Mouse (Mus musculus): ENCODE measurements around the gene Galnt6. TPM values are rescaled to one million over a fixed set of nuclear protein-coding genes. Genes with fewer than 3 reads are reported as not detected.
"Not testable (repeated sequence)": the region's sequence is repeated elsewhere in the genome, so short reads cannot be mapped to it uniquely, and the experiment has no call there.

The Galnt6 gene
- total RNA-seq (2014; rRNA removed): 0.25 and 0.37 TPM in 2 replicates
- polyA plus RNA-seq (2015; fragmentation: Nextera tagmentation; extraction: Ambion mirVana): 0.34 TPM in 2 replicates

DNA sequence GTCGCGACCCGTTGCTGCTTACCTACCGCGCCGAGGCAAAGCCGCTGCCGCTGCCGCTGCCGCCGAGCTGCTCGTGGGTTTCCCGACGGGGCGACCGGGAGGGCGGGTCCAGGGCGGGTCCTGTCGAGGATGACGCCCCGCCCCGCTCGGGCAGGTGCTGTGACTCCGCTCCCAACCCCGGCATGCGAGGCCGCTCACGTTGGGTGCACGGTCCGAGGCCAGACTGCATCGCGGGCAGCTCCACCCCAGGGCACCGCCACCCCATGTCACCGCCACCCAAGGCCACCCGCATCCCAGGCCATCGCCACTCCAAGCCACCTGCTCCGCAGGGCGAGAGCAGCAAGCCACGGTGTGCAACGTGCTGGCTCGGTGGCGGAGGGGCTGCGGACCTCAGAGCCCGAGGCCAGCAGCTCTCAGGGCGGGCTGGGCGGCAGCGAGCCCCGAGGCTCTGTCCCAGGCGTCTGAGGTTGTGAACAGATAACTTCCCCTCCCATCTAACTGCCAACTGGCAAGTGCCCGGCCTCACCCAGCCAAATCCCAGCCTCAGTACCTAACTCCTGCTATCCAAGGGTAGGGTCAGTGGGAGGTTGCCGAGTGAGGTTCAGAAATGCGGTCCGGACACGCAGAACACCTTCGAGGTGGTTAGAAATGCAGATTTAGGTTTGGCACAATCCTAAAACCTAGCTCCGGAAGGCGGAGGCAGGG, at the start of gene Galnt6:
Gene Galnt6 (minus strand): TSS at position 96 of the 705 bp plus-strand sequence.
- DNase-seq (ENCODE audit: low spot score): no peak
- Histone ChIP-seq H3K4me3 (ENCODE audit: low read length) (peak within 1 kb of the TSS; percentile 32), H3K27me3 (ENCODE audit: insufficient read depth, low read length) (peaks cover 36% of the 10 kb centered on the region), H3K4me2 (ENCODE audit: low read depth, low read length) (peak within 1 kb of the TSS; percentile 52), H3K4me1 (ENCODE audit: insufficient read depth, low read length) (no peaks in the 10 kb centered on the region), H3K27ac (no peak within 1 kb of the TSS), H3K9ac (replicated peaks; ENCODE audit: low read length) (peak within 1 kb of the TSS; percentile 41), H3K36me3 (ENCODE audit: insufficient read depth, low read length) (no peaks in the 10 kb centered on the region), H3K9me3 (ENCODE audit: low read length) (no peaks in the 10 kb centered on the region)
- WGBS: 8% methylated on average over 29 of the region's 57 CpGs
- no peak for TF ChIP-seq CTCF (IDR thresholded peaks at IDR 0.05; ENCODE audit: low read depth)
- ATAC-seq: no peak

DNA sequence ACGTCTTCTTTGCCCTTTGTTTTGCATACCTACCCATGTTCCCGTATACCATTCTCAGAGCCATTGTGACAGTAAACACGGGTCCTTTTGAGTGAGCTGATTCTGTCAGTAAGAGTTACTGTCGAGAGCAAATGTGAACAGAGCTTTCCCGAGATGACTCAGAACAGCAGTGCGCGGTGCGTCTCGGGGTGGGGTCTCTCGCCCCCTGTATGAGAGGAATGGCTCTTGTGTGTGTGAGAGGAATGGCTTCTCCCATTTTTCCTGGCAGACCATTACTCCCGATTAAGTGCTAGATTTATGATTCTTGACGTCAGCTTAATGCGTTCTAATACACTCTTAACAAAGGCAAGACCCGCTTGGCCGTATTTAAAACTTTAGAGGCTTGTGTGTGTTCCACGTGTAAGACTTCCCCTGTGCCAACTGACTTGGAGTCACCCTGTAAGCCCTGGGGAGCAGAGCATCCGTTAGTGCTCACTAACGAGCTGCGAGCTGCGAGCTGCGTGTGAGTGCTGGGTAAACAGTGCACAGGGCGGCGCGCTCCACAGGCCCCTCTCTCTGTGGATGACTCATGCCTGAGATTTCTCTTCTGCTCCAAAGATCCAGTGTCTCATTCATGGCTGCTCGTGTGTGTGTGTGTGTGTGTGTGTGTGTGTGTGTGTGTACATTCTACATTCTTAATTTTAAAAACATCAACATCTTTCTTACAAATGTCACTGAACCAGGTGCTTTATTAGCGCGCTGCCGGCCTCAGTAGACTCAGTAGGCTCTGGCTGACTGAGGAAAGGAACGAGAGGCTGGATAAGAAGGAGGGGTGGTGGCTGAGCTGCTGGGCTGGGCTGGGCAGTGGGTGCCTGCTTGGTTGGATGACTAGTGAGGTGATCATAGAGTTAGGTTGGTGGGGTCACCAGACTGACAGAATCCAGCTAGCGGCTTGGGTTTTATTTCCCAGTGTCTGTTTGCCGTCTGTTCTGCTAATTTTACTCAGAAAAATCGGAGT, 48.1 kb upstream of the Galnt6 start:
- DNase-seq (ENCODE audit: low spot score) (peak; percentile 52), ATAC-seq (peak; percentile 72)
- H3K4me2 ChIP-seq (ENCODE audit: low read depth, low read length): no peak overlapping the region
- no peak overlapping the region for H3K4me3 ChIP-seq (ENCODE audit: low read length)
- H3K27me3 ChIP-seq (ENCODE audit: insufficient read depth, low read length): no peaks in the 10 kb centered on the region
- H3K9ac ChIP-seq (replicated peaks; ENCODE audit: low read length): no peak overlapping the region
- no peak for TF ChIP-seq CTCF (IDR thresholded peaks at IDR 0.05; ENCODE audit: low read depth)
- no peaks in the 10 kb centered on the region for H3K4me1 ChIP-seq (ENCODE audit: insufficient read depth, low read length)
- no peaks in the 10 kb centered on the region; the same call in 1 of the 2 replicates for H3K36me3 ChIP-seq (ENCODE audit: insufficient read depth, low read length)
- WGBS: 60% methylated on average over 32 of the region's 32 CpGs
- no peaks in the 10 kb centered on the region for H3K9me3 ChIP-seq (ENCODE audit: low read length)
- no peak overlapping the region for H3K27ac ChIP-seq

DNA sequence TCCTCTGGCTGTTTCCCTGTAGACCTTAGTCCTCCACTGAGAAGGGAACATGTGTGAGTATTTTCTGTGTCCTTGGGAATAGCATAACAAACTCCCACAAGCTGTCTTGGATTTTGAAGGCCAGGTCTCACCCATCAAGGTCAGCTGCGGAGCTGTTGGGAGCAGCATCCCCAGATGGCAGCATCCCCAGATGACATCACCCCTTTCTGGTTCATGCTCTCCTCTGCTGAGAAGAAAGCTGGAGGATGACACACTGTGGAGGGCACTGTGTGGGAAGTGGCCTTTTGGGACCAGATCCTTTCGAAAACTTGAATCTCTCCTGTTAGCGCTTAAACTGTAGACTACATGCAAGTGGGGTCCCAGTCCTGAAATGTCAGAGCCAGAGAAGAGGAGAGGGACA, 47.2 kb upstream of the Galnt6 start:
- no peak for TF ChIP-seq CTCF (IDR thresholded peaks at IDR 0.05; ENCODE audit: low read depth)
- Histone ChIP-seq H3K36me3 (ENCODE audit: insufficient read depth, low read length) (no peaks in the 10 kb centered on the region; the same call in 1 of the 2 replicates), H3K27me3 (ENCODE audit: insufficient read depth, low read length) (no peaks in the 10 kb centered on the region), H3K4me1 (ENCODE audit: insufficient read depth, low read length) (no peaks in the 10 kb centered on the region), H3K9me3 (ENCODE audit: low read length) (no peaks in the 10 kb centered on the region), H3K4me3 (ENCODE audit: low read length) (no peak overlapping the region), H3K4me2 (ENCODE audit: low read depth, low read length) (no peak overlapping the region), H3K9ac (replicated peaks; ENCODE audit: low read length) (no peak overlapping the region), H3K27ac (no peak overlapping the region)
- DNase-seq (ENCODE audit: low spot score): no peak
- ATAC-seq: no peak
- WGBS: 92% methylated on average over 3 of the region's 3 CpGs

DNA sequence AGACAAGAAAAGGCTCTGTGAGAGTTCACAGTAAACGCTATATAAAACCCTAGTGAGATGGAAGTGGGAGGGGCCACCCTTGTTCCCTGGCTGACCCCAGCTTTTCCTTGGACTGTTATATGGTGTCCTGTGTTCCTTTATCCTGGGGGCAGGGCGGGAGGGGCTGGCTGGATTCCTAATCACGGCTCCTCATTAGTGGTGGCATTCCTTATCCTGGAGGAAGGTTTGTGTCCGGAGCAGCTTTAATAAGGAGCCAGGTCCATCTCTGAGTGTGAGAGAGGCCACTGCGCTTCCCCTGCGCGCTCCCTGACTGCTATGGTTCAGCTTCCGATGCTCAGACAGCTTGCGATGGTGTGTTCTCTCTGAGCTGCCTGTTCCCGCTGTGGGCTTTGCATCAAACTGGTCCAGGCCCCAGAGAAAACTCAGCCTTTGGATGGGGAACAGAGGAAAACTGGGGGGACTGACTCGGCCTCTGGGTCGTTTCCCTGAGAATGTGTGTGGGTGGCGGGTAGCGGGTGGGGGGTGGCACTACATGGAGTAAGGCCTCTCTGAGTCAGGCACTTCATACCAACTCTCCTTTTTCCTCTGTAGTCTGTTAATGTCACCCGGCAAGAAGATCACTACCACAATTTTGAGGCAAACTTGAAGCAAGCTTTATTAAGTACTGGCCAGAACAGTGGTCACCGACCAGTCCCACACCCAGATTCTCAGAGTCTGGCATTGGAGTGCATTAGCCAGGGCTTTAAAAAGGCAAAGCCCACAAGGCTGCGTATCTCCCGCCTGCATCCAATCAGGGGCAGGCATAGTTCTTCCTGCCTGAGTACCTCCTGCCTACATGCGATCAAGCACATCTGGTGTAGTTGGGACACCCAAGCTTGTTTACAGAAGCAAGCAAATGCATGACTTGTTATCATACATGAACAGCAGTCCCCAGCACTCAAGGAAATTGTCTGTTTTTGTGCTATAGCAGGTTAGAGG, 46.3 kb upstream of the Galnt6 start:
- no peaks in the 10 kb centered on the region for H3K27me3 ChIP-seq (ENCODE audit: insufficient read depth, low read length)
- H3K27ac ChIP-seq: no peak overlapping the region
- no peak for TF ChIP-seq CTCF (IDR thresholded peaks at IDR 0.05; ENCODE audit: low read depth)
- no peak for ATAC-seq
- DNase-seq (ENCODE audit: low spot score): no peak
- H3K4me3 ChIP-seq (ENCODE audit: low read length): no peak overlapping the region
- 59% methylated on average over 19 of the region's 19 CpGs for WGBS
- H3K36me3 ChIP-seq (ENCODE audit: insufficient read depth, low read length): no peaks in the 10 kb centered on the region; the same call in 1 of the 2 replicates
- no peak overlapping the region for H3K4me2 ChIP-seq (ENCODE audit: low read depth, low read length)
- H3K4me1 ChIP-seq (ENCODE audit: insufficient read depth, low read length): no peaks in the 10 kb centered on the region
- no peaks in the 10 kb centered on the region for H3K9me3 ChIP-seq (ENCODE audit: low read length)
- no peak overlapping the region for H3K9ac ChIP-seq (replicated peaks; ENCODE audit: low read length)

GRCm38 (mm10) chr15:100773859-100774258, 44.7 kb upstream of the Galnt6 start:
- not testable (repeated sequence) for H3K4me2 ChIP-seq (ENCODE audit: low read depth, low read length); ATAC-seq; H3K9ac ChIP-seq (replicated peaks; ENCODE audit: low read length); H3K27ac ChIP-seq; H3K27me3 ChIP-seq (ENCODE audit: insufficient read depth, low read length); H3K9me3 ChIP-seq (ENCODE audit: low read length); H3K4me3 ChIP-seq (ENCODE audit: low read length); H3K36me3 ChIP-seq (ENCODE audit: insufficient read depth, low read length); DNase-seq (ENCODE audit: low spot score); H3K4me1 ChIP-seq (ENCODE audit: insufficient read depth, low read length)
- 99% methylated on average over 6 of the region's 6 CpGs for WGBS
- peak; percentile 29; the same call in 1 of the 2 replicates for TF ChIP-seq CTCF (IDR thresholded peaks at IDR 0.05; ENCODE audit: low read depth)

DNA sequence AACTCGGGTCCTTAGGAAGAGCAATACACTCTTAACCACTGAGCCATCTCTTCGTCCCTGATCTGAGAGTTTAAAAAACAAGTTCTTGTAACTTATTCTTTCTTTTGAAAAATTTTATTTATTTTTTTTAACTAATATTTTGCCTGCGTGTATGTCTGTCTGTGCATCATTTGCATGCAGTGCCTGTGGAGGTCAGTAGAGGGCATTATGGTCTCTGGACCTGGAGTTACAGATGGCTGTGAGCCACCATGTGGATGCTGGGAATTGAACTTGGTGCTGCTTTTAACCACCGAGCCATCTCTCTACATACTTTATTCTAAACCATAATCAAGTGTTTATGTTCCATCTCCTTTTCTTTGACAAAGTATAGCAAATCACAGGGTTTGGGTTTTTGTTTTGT, 43.5 kb upstream of the Galnt6 start:
- no peak for DNase-seq (ENCODE audit: low spot score)
- no peak overlapping the region for H3K27ac ChIP-seq
- 91% methylated on average over 4 of the region's 4 CpGs for WGBS
- H3K4me3 ChIP-seq (ENCODE audit: low read length): no peak overlapping the region
- H3K9me3 ChIP-seq (ENCODE audit: low read length): no peaks in the 10 kb centered on the region
- TF ChIP-seq CTCF (IDR thresholded peaks at IDR 0.05; ENCODE audit: low read depth): peak; percentile 22
- H3K9ac ChIP-seq (replicated peaks; ENCODE audit: low read length): no peak overlapping the region
- H3K36me3 ChIP-seq (ENCODE audit: insufficient read depth, low read length): peaks cover 4% of the 10 kb centered on the region; the same call in 1 of the 2 replicates
- H3K27me3 ChIP-seq (ENCODE audit: insufficient read depth, low read length): no peaks in the 10 kb centered on the region
- H3K4me2 ChIP-seq (ENCODE audit: low read depth, low read length): no peak overlapping the region
- ATAC-seq: no peak
- H3K4me1 ChIP-seq (ENCODE audit: insufficient read depth, low read length): no peaks in the 10 kb centered on the region

Measured in hindbrain, postnatal 0 days (tissue).